Mouse (Mus musculus): ENCODE measurements around the gene Cabp7. TPM values are rescaled to one million over a fixed set of nuclear protein-coding genes. Genes with fewer than 3 reads are reported as not detected.
A peak's percentile ranks its signal among the peaks of the same experiment; 100 is the strongest.

Gene Cabp7
- polyA plus RNA-seq, 1 experiment from 2014 or later = 0.07 TPM

GRCm38 (mm10) chr11:4704072-4704964 lies 42.3 kb downstream of the Cabp7 start, which contains the start of the genes Uqcr10 and Zmat5:
Uqcr10 (minus strand) TSS chr11:4704342.
Zmat5 (plus strand) TSS chr11:4704678.
- Histone ChIP-seq H3K36me3 (ENCODE audit: control insufficient read depth, insufficient read depth, low read length) (peaks cover 5% of the 10 kb centered on the region; the same call in 1 of the 2 replicates), H3K9me3 (ENCODE audit: control insufficient read depth, low read length) (no peaks in the 10 kb centered on the region), H3K27me3 (replicated peaks; ENCODE audit: control insufficient read depth, insufficient read depth, low read length) (no peaks in the 10 kb centered on the region), H3K4me3 (ENCODE audit: low read length) (peak within 1 kb of the TSS; percentile 86), H3K27ac (ENCODE audit: low read length) (peak within 1 kb of the TSS; percentile 85), H3K4me2 (ENCODE audit: low read depth, low read length) (peak within 1 kb of the TSS; percentile 83), H3K4me1 (ENCODE audit: control insufficient read depth, insufficient read depth, low read length) (peaks cover 12% of the 10 kb centered on the region), H3K9ac (ENCODE audit: low read depth, low read length) (peak within 1 kb of the TSS; percentile 94)
- ATAC-seq = peak; percentile 98
- under 1% methylated on average over 47 of the region's 47 CpGs for WGBS

- Histone ChIP-seq H3K4me3 (ENCODE audit: low read length) (peak overlapping the region; percentile 86), H3K4me2 (ENCODE audit: low read depth, low read length) (peak overlapping the region; percentile 83), H3K9me3 (ENCODE audit: control insufficient read depth, low read length) (no peaks in the 10 kb centered on the region), H3K36me3 (ENCODE audit: control insufficient read depth, insufficient read depth, low read length) (peaks cover 5% of the 10 kb centered on the region; the same call in 1 of the 2 replicates), H3K27me3 (replicated peaks; ENCODE audit: control insufficient read depth, insufficient read depth, low read length) (no peaks in the 10 kb centered on the region), H3K9ac (ENCODE audit: low read depth, low read length) (peak overlapping the region; percentile 94), H3K27ac (ENCODE audit: low read length) (peak overlapping the region; percentile 85), H3K4me1 (ENCODE audit: control insufficient read depth, insufficient read depth, low read length) (peaks cover 12% of the 10 kb centered on the region)
- WGBS = 3% methylated on average over 12 of the region's 12 CpGs
- peak; percentile 10 for ATAC-seq
These were observed 42.9 kb downstream of the Cabp7 start for GRCm38 (mm10) chr11:4703688-4704071.

- no peak overlapping the region for H3K4me3 ChIP-seq (ENCODE audit: low read length)
- no peak overlapping the region for H3K4me2 ChIP-seq (ENCODE audit: low read depth, low read length)
- H3K9ac ChIP-seq (ENCODE audit: low read depth, low read length) = no peak overlapping the region
- peaks cover 12% of the 10 kb centered on the region for H3K4me1 ChIP-seq (ENCODE audit: control insufficient read depth, insufficient read depth, low read length)
- no peak overlapping the region for H3K27ac ChIP-seq (ENCODE audit: low read length)
- WGBS = 80% methylated on average over 8 of the region's 8 CpGs
- peaks cover 5% of the 10 kb centered on the region; the same call in 1 of the 2 replicates for H3K36me3 ChIP-seq (ENCODE audit: control insufficient read depth, insufficient read depth, low read length)
- no peak for ATAC-seq
- H3K27me3 ChIP-seq (replicated peaks; ENCODE audit: control insufficient read depth, insufficient read depth, low read length) = no peaks in the 10 kb centered on the region
- no peaks in the 10 kb centered on the region for H3K9me3 ChIP-seq (ENCODE audit: control insufficient read depth, low read length)
These were observed 45.9 kb downstream of the Cabp7 start for GRCm38 (mm10) chr11:4700726-4701125.

- Histone ChIP-seq H3K4me3 (ENCODE audit: low read length) (no peak overlapping the region), H3K36me3 (ENCODE audit: control insufficient read depth, insufficient read depth, low read length) (peaks cover 5% of the 10 kb centered on the region; the same call in 1 of the 2 replicates), H3K27me3 (replicated peaks; ENCODE audit: control insufficient read depth, insufficient read depth, low read length) (no peaks in the 10 kb centered on the region), H3K4me1 (ENCODE audit: control insufficient read depth, insufficient read depth, low read length) (peaks cover 2% of the 10 kb centered on the region; the same call in 1 of the 2 replicates), H3K27ac (ENCODE audit: low read length) (no peak overlapping the region), H3K9me3 (ENCODE audit: control insufficient read depth, low read length) (no peaks in the 10 kb centered on the region), H3K9ac (ENCODE audit: low read depth, low read length) (no peak overlapping the region), H3K4me2 (ENCODE audit: low read depth, low read length) (no peak overlapping the region)
- 42% methylated on average over 7 of the region's 7 CpGs for WGBS
- no peak for ATAC-seq
These were observed 49.3 kb downstream of the Cabp7 start for GRCm38 (mm10) chr11:4697043-4697983.

GRCm38 (mm10) chr11:4692162-4692561 lies 54.4 kb downstream of the Cabp7 start:
- Histone ChIP-seq H3K27ac (ENCODE audit: low read length) (no peak overlapping the region), H3K4me2 (ENCODE audit: low read depth, low read length) (no peak overlapping the region), H3K4me3 (ENCODE audit: low read length) (no peak overlapping the region), H3K27me3 (replicated peaks; ENCODE audit: control insufficient read depth, insufficient read depth, low read length) (no peaks in the 10 kb centered on the region), H3K9ac (ENCODE audit: low read depth, low read length) (no peak overlapping the region), H3K36me3 (ENCODE audit: control insufficient read depth, insufficient read depth, low read length) (no peaks in the 10 kb centered on the region), H3K9me3 (ENCODE audit: control insufficient read depth, low read length) (no peaks in the 10 kb centered on the region), H3K4me1 (ENCODE audit: control insufficient read depth, insufficient read depth, low read length) (no peaks in the 10 kb centered on the region)
- no peak for ATAC-seq
- WGBS = 85% methylated on average over 11 of the region's 11 CpGs

GRCm38 (mm10) chr11:4691213-4691612 lies 55.4 kb downstream of the Cabp7 start:
- H3K36me3 ChIP-seq (ENCODE audit: control insufficient read depth, insufficient read depth, low read length) = no peaks in the 10 kb centered on the region
- H3K27ac ChIP-seq (ENCODE audit: low read length) = no peak overlapping the region
- WGBS = 50% methylated on average over 10 of the region's 10 CpGs
- no peaks in the 10 kb centered on the region for H3K9me3 ChIP-seq (ENCODE audit: control insufficient read depth, low read length)
- H3K9ac ChIP-seq (ENCODE audit: low read depth, low read length) = no peak overlapping the region
- H3K4me1 ChIP-seq (ENCODE audit: control insufficient read depth, insufficient read depth, low read length) = no peaks in the 10 kb centered on the region
- no peaks in the 10 kb centered on the region for H3K27me3 ChIP-seq (replicated peaks; ENCODE audit: control insufficient read depth, insufficient read depth, low read length)
- no peak for ATAC-seq
- no peak overlapping the region for H3K4me3 ChIP-seq (ENCODE audit: low read length)
- no peak overlapping the region for H3K4me2 ChIP-seq (ENCODE audit: low read depth, low read length)

- 81% methylated on average over 7 of the region's 7 CpGs for WGBS
- H3K4me1 ChIP-seq (ENCODE audit: control insufficient read depth, insufficient read depth, low read length) = no peaks in the 10 kb centered on the region
- no peaks in the 10 kb centered on the region for H3K9me3 ChIP-seq (ENCODE audit: control insufficient read depth, low read length)
- H3K27me3 ChIP-seq (replicated peaks; ENCODE audit: control insufficient read depth, insufficient read depth, low read length) = no peaks in the 10 kb centered on the region
- no peak overlapping the region for H3K4me3 ChIP-seq (ENCODE audit: low read length)
- H3K36me3 ChIP-seq (ENCODE audit: control insufficient read depth, insufficient read depth, low read length) = no peaks in the 10 kb centered on the region
- ATAC-seq = no peak
- no peak overlapping the region for H3K27ac ChIP-seq (ENCODE audit: low read length)
- H3K4me2 ChIP-seq (ENCODE audit: low read depth, low read length) = no peak overlapping the region
- no peak overlapping the region for H3K9ac ChIP-seq (ENCODE audit: low read depth, low read length)
These were observed 56.2 kb downstream of the Cabp7 start for GRCm38 (mm10) chr11:4690353-4690752.

- no peak overlapping the region for H3K9ac ChIP-seq (ENCODE audit: low read depth, low read length)
- no peak overlapping the region for H3K4me2 ChIP-seq (ENCODE audit: low read depth, low read length)
- H3K9me3 ChIP-seq (ENCODE audit: control insufficient read depth, low read length) = no peaks in the 10 kb centered on the region
- 36% methylated on average over 11 of the region's 11 CpGs for WGBS
- no peak overlapping the region for H3K4me3 ChIP-seq (ENCODE audit: low read length)
- no peak; the same call in 1 of the 2 replicates for ATAC-seq
- no peaks in the 10 kb centered on the region for H3K36me3 ChIP-seq (ENCODE audit: control insufficient read depth, insufficient read depth, low read length)
- no peak overlapping the region for H3K27ac ChIP-seq (ENCODE audit: low read length)
- no peaks in the 10 kb centered on the region for H3K27me3 ChIP-seq (replicated peaks; ENCODE audit: control insufficient read depth, insufficient read depth, low read length)
- no peaks in the 10 kb centered on the region for H3K4me1 ChIP-seq (ENCODE audit: control insufficient read depth, insufficient read depth, low read length)
These were observed 57.8 kb downstream of the Cabp7 start for GRCm38 (mm10) chr11:4688632-4689380.
